Comparison of ENCODE assay signal across 23 mouse cellular contexts in the genomic region with DNA sequence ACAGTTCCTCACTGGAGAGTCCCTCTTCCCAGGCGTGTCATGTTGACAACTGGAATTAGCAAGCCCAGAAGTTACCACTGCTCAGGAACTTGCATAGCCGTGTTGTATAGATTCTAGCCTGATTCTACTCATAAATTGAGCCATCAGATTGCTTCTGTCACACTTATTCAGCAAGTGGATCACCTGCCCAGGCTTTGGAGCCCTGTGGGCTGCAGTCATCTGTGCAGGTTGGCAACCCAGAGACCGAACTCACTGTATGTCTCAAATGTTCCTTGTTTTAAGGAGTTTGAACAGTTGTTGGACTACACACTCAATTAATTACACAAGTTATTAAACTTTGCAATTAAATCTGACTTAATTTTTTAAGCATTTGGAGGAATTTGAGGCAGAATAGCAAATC.
"Had no signal": no experiment of that assay in that cellular context is flagged by ENCODE, and none has a peak within 500 bp of the region (broad histone marks: within the 10 kb centered on the region; RNA-seq: fewer than 3 reads in every experiment).

No protein-coding gene starts in this region.

- H3K27me3 ChIP-seq: kidney, embryonic 15.5 days; limb, embryonic 13.5 days; liver, embryonic 12.5 days; liver, embryonic 15.5 days; lung, embryonic 15.5 days; megakaryocyte, embryonic 14.5 days; neural tube, embryonic 12.5 days; neural tube, embryonic 15.5 days; stomach, embryonic 15.5 days had no signal

- H3K36me3 ChIP-seq: kidney, embryonic 15.5 days; limb, embryonic 13.5 days; liver, embryonic 12.5 days; liver, embryonic 15.5 days; lung, embryonic 15.5 days; neural tube, embryonic 12.5 days; neural tube, embryonic 15.5 days; stomach, embryonic 15.5 days had no signal

- H3K4me2 ChIP-seq: kidney, embryonic 15.5 days; limb, embryonic 13.5 days; liver, embryonic 12.5 days; liver, embryonic 15.5 days; lung, embryonic 15.5 days; midbrain, embryonic 11.5 days; neural tube, embryonic 12.5 days; neural tube, embryonic 15.5 days; stomach, embryonic 15.5 days had no signal

- H3K9me3 ChIP-seq: kidney, embryonic 15.5 days; limb, embryonic 10.5 days; limb, embryonic 13.5 days; liver, embryonic 12.5 days; liver, embryonic 15.5 days; lung, embryonic 15.5 days; megakaryocyte, embryonic 14.5 days; neural tube, embryonic 12.5 days; neural tube, embryonic 15.5 days; stomach, embryonic 15.5 days had no signal

- ATAC-seq: liver, embryonic 12.5 days had no signal

- DNase-seq: kidney, adult 18-20 months; kidney, postnatal 10 days; layer of hippocampus, adult 9-11 months; liver; lung, adult 18-20 months; lung, postnatal 10 days; lung, postnatal 36 days; midbrain, embryonic 14.5 days; right cerebral cortex, adult 18-20 months; right cerebral cortex, postnatal 14 days; right cerebral cortex, postnatal 4 days; thymus, postnatal 25 days had no signal

- H3K27ac ChIP-seq: kidney, embryonic 15.5 days; limb, embryonic 10.5 days; limb, embryonic 13.5 days; liver, embryonic 12.5 days; liver, embryonic 15.5 days; lung, embryonic 15.5 days; neural tube, embryonic 12.5 days; neural tube, embryonic 15.5 days; stomach, embryonic 15.5 days had no signal

- H3K4me3 ChIP-seq: kidney, embryonic 15.5 days; limb, embryonic 10.5 days; limb, embryonic 13.5 days; liver, embryonic 12.5 days; liver, embryonic 15.5 days; lung, embryonic 15.5 days; megakaryocyte, embryonic 14.5 days; neural tube, embryonic 12.5 days; neural tube, embryonic 15.5 days; stomach, embryonic 15.5 days had no signal

- H3K9ac ChIP-seq: kidney, embryonic 15.5 days; limb, embryonic 13.5 days; liver, embryonic 12.5 days; liver, embryonic 15.5 days; lung, embryonic 15.5 days; neural tube, embryonic 12.5 days; neural tube, embryonic 15.5 days; stomach, embryonic 15.5 days had no signal
